Mouse (Mus musculus): ENCODE measurements around the gene Ltb4r1. TPM values are rescaled to one million over a fixed set of nuclear protein-coding genes. Genes with fewer than 3 reads are reported as not detected.

Gene Ltb4r1
- polyA plus RNA-seq, 1 experiment from 2014 or later: 0.28 TPM

- no peak overlapping the region for H3K4me2 ChIP-seq (ENCODE audit: low read length)
- H3K9ac ChIP-seq (ENCODE audit: low read length): no peak overlapping the region
- no peak for ATAC-seq
- H3K36me3 ChIP-seq (ENCODE audit: control insufficient read depth, insufficient read depth, low read length): no peaks in the 10 kb centered on the region
- H3K4me3 ChIP-seq (ENCODE audit: low read depth, low read length): no peak overlapping the region
- H3K27me3 ChIP-seq (replicated peaks; ENCODE audit: control insufficient read depth, insufficient read depth, low read length): peaks cover 6% of the 10 kb centered on the region
- DNase-seq (ENCODE audit: low spot score): no peak
- no peaks in the 10 kb centered on the region for H3K4me1 ChIP-seq (ENCODE audit: control insufficient read depth, insufficient read depth, low read length)
- no peak overlapping the region for H3K27ac ChIP-seq (ENCODE audit: low read depth, low read length)
- H3K9me3 ChIP-seq (replicated peaks; ENCODE audit: control insufficient read depth, low read length): no peaks in the 10 kb centered on the region
- WGBS: 88% methylated on average over 11 of the region's 11 CpGs
These were observed 12.0 kb downstream of the Ltb4r1 start for GRCm38 (mm10) chr14:55777806-55778205.

GRCm38 (mm10) chr14:55778686-55779085 is 12.9 kb downstream of the Ltb4r1 start:
- H3K9me3 ChIP-seq (replicated peaks; ENCODE audit: control insufficient read depth, low read length): no peaks in the 10 kb centered on the region
- WGBS: 89% methylated on average over 15 of the region's 15 CpGs
- no peak overlapping the region for H3K4me3 ChIP-seq (ENCODE audit: low read depth, low read length)
- no peak for ATAC-seq
- no peaks in the 10 kb centered on the region for H3K4me1 ChIP-seq (ENCODE audit: control insufficient read depth, insufficient read depth, low read length)
- no peaks in the 10 kb centered on the region for H3K36me3 ChIP-seq (ENCODE audit: control insufficient read depth, insufficient read depth, low read length)
- H3K4me2 ChIP-seq (ENCODE audit: low read length): no peak overlapping the region
- no peak for DNase-seq (ENCODE audit: low spot score)
- peaks cover 13% of the 10 kb centered on the region for H3K27me3 ChIP-seq (replicated peaks; ENCODE audit: control insufficient read depth, insufficient read depth, low read length)
- H3K27ac ChIP-seq (ENCODE audit: low read depth, low read length): no peak overlapping the region
- no peak overlapping the region for H3K9ac ChIP-seq (ENCODE audit: low read length)

GRCm38 (mm10) chr14:55779656-55780055 is 13.9 kb downstream of the Ltb4r1 start:
- no peak for DNase-seq (ENCODE audit: low spot score)
- no peaks in the 10 kb centered on the region for H3K4me1 ChIP-seq (ENCODE audit: control insufficient read depth, insufficient read depth, low read length)
- H3K9ac ChIP-seq (ENCODE audit: low read length): no peak overlapping the region
- no peak overlapping the region for H3K27ac ChIP-seq (ENCODE audit: low read depth, low read length)
- no peaks in the 10 kb centered on the region for H3K9me3 ChIP-seq (replicated peaks; ENCODE audit: control insufficient read depth, low read length)
- ATAC-seq: no peak
- H3K27me3 ChIP-seq (replicated peaks; ENCODE audit: control insufficient read depth, insufficient read depth, low read length): peaks cover 22% of the 10 kb centered on the region
- no peaks in the 10 kb centered on the region for H3K36me3 ChIP-seq (ENCODE audit: control insufficient read depth, insufficient read depth, low read length)
- WGBS: 72% methylated on average over 16 of the region's 16 CpGs
- H3K4me2 ChIP-seq (ENCODE audit: low read length): no peak overlapping the region
- no peak overlapping the region for H3K4me3 ChIP-seq (ENCODE audit: low read depth, low read length)

- peaks cover 31% of the 10 kb centered on the region for H3K27me3 ChIP-seq (replicated peaks; ENCODE audit: control insufficient read depth, insufficient read depth, low read length)
These were observed 15.0 kb downstream of the Ltb4r1 start for GRCm38 (mm10) chr14:55780736-55781135.

GRCm38 (mm10) chr14:55781310-55781709 is 15.5 kb downstream of the Ltb4r1 start:
- H3K9ac ChIP-seq (ENCODE audit: low read length): no peak overlapping the region
- no peak overlapping the region for H3K4me3 ChIP-seq (ENCODE audit: low read depth, low read length)

More at GRCm38 (mm10) chr14:55780736-55781135, 15.0 kb downstream of the Ltb4r1 start:
- 79% methylated on average over 11 of the region's 11 CpGs for WGBS
- H3K4me3 ChIP-seq (ENCODE audit: low read depth, low read length): no peak overlapping the region
- no peak overlapping the region for H3K4me2 ChIP-seq (ENCODE audit: low read length)
- no peaks in the 10 kb centered on the region for H3K36me3 ChIP-seq (ENCODE audit: control insufficient read depth, insufficient read depth, low read length)
- no peak for DNase-seq (ENCODE audit: low spot score)
- H3K9ac ChIP-seq (ENCODE audit: low read length): no peak overlapping the region
- no peaks in the 10 kb centered on the region for H3K4me1 ChIP-seq (ENCODE audit: control insufficient read depth, insufficient read depth, low read length)
- no peak overlapping the region for H3K27ac ChIP-seq (ENCODE audit: low read depth, low read length)
- ATAC-seq: 0 out of 2 replicates have a peak, but pooled peaks have one; percentile 6
- no peaks in the 10 kb centered on the region for H3K9me3 ChIP-seq (replicated peaks; ENCODE audit: control insufficient read depth, low read length)

GRCm38 (mm10) chr14:55782361-55782960 is 16.7 kb downstream of the Ltb4r1 start:
- H3K4me1 ChIP-seq (ENCODE audit: control insufficient read depth, insufficient read depth, low read length): no peaks in the 10 kb centered on the region
- no peak overlapping the region for H3K9ac ChIP-seq (ENCODE audit: low read length)
- H3K36me3 ChIP-seq (ENCODE audit: control insufficient read depth, insufficient read depth, low read length): no peaks in the 10 kb centered on the region
- WGBS: 55% methylated on average over 9 of the region's 9 CpGs
- no peaks in the 10 kb centered on the region for H3K9me3 ChIP-seq (replicated peaks; ENCODE audit: control insufficient read depth, low read length)
- H3K27me3 ChIP-seq (replicated peaks; ENCODE audit: control insufficient read depth, insufficient read depth, low read length): peaks cover 37% of the 10 kb centered on the region
- no peak overlapping the region for H3K4me2 ChIP-seq (ENCODE audit: low read length)
- DNase-seq (ENCODE audit: low spot score) (no peak), ATAC-seq (no peak)
- no peak overlapping the region for H3K27ac ChIP-seq (ENCODE audit: low read depth, low read length)
- H3K4me3 ChIP-seq (ENCODE audit: low read depth, low read length): no peak overlapping the region

More at GRCm38 (mm10) chr14:55781310-55781709, 15.5 kb downstream of the Ltb4r1 start:
- no peaks in the 10 kb centered on the region for H3K9me3 ChIP-seq (replicated peaks; ENCODE audit: control insufficient read depth, low read length)
- no peaks in the 10 kb centered on the region for H3K36me3 ChIP-seq (ENCODE audit: control insufficient read depth, insufficient read depth, low read length)
- H3K4me1 ChIP-seq (ENCODE audit: control insufficient read depth, insufficient read depth, low read length): no peaks in the 10 kb centered on the region
- ATAC-seq (peak; percentile 82), DNase-seq (ENCODE audit: low spot score) (peak; percentile 89)
- 17% methylated on average over 14 of the region's 14 CpGs for WGBS
- no peak overlapping the region for H3K27ac ChIP-seq (ENCODE audit: low read depth, low read length)
- H3K4me2 ChIP-seq (ENCODE audit: low read length): peak overlapping the region; percentile 16
- peaks cover 31% of the 10 kb centered on the region for H3K27me3 ChIP-seq (replicated peaks; ENCODE audit: control insufficient read depth, insufficient read depth, low read length)

GRCm38 (mm10) chr14:55783171-55783957 is 17.6 kb downstream of the Ltb4r1 start:
- Histone ChIP-seq H3K4me1 (ENCODE audit: control insufficient read depth, insufficient read depth, low read length) (no peaks in the 10 kb centered on the region), H3K9me3 (replicated peaks; ENCODE audit: control insufficient read depth, low read length) (no peaks in the 10 kb centered on the region), H3K36me3 (ENCODE audit: control insufficient read depth, insufficient read depth, low read length) (no peaks in the 10 kb centered on the region), H3K9ac (ENCODE audit: low read length) (no peak overlapping the region; the same call in 1 of the 2 replicates), H3K4me3 (ENCODE audit: low read depth, low read length) (peak overlapping the region; percentile 12; the same call in 1 of the 2 replicates), H3K4me2 (ENCODE audit: low read length) (peak overlapping the region; percentile 34), H3K27ac (ENCODE audit: low read depth, low read length) (no peak overlapping the region), H3K27me3 (replicated peaks; ENCODE audit: control insufficient read depth, insufficient read depth, low read length) (peaks cover 45% of the 10 kb centered on the region)
- 3% methylated on average over 29 of the region's 31 CpGs for WGBS
- DNase-seq (ENCODE audit: low spot score): peak; percentile 29
- no peak for ATAC-seq

GRCm38 (mm10) chr14:55783958-55784235 is 18.1 kb downstream of the Ltb4r1 start, which contains the start of gene Adcy4:
TSS of gene Adcy4 (minus strand) at chr14:55784095.
- H3K4me3 ChIP-seq (ENCODE audit: low read depth, low read length): peak within 1 kb of the TSS; percentile 12; the same call in 1 of the 2 replicates
- no peaks in the 10 kb centered on the region for H3K4me1 ChIP-seq (ENCODE audit: control insufficient read depth, insufficient read depth, low read length)
- no peaks in the 10 kb centered on the region for H3K9me3 ChIP-seq (replicated peaks; ENCODE audit: control insufficient read depth, low read length)
- DNase-seq (ENCODE audit: low spot score) (no peak), ATAC-seq (no peak)
- 4% methylated on average over 13 of the region's 13 CpGs for WGBS
- peaks cover 50% of the 10 kb centered on the region for H3K27me3 ChIP-seq (replicated peaks; ENCODE audit: control insufficient read depth, insufficient read depth, low read length)
- no peak within 1 kb of the TSS for H3K27ac ChIP-seq (ENCODE audit: low read depth, low read length)
- no peak within 1 kb of the TSS; the same call in 1 of the 2 replicates for H3K9ac ChIP-seq (ENCODE audit: low read length)
- peak within 1 kb of the TSS; percentile 34 for H3K4me2 ChIP-seq (ENCODE audit: low read length)
- H3K36me3 ChIP-seq (ENCODE audit: control insufficient read depth, insufficient read depth, low read length): no peaks in the 10 kb centered on the region

- Histone ChIP-seq H3K36me3 (ENCODE audit: control insufficient read depth, insufficient read depth, low read length) (no peaks in the 10 kb centered on the region), H3K27ac (ENCODE audit: low read depth, low read length) (no peak overlapping the region), H3K9me3 (replicated peaks; ENCODE audit: control insufficient read depth, low read length) (no peaks in the 10 kb centered on the region), H3K4me2 (ENCODE audit: low read length) (no peak overlapping the region), H3K27me3 (replicated peaks; ENCODE audit: control insufficient read depth, insufficient read depth, low read length) (peaks cover 62% of the 10 kb centered on the region), H3K4me1 (ENCODE audit: control insufficient read depth, insufficient read depth, low read length) (no peaks in the 10 kb centered on the region), H3K9ac (ENCODE audit: low read length) (no peak overlapping the region), H3K4me3 (ENCODE audit: low read depth, low read length) (no peak overlapping the region)
- ATAC-seq (no peak), DNase-seq (ENCODE audit: low spot score) (no peak)
- WGBS: 23% methylated on average over 6 of the region's 6 CpGs
These were observed 19.4 kb downstream of the Ltb4r1 start for GRCm38 (mm10) chr14:55785195-55785594.
